Mouse (Mus musculus) myocyte (in vitro differentiated cells): ENCODE results near the gene Gm43738. TPM values are rescaled to one million over a fixed set of nuclear protein-coding genes. Genes with fewer than 3 reads are reported as not detected.
"Not testable (repeated sequence)": the region's sequence is repeated elsewhere in the genome, so short reads cannot be mapped to it uniquely, and the experiment has no call there.

Source experiments
- H3K27me3 ChIP-seq: one replicate; pipeline ENCODE4 v1.6.1; 2011; ENCODE audit not compliant: control insufficient read depth, insufficient read depth, insufficient read length
- H3K36me3 ChIP-seq: one replicate; pipeline ENCODE4 v1.6.1; 2011; ENCODE audit not compliant: control insufficient read depth, insufficient read depth
- H3K4me2 ChIP-seq: one replicate; pipeline ENCODE4 v1.6.1; 2011; ENCODE audit warnings: low read depth, control low read depth
- H3K4me3 ChIP-seq: one replicate; pipeline ENCODE4 v1.5.1; 2011; ENCODE audit warnings: mild to moderate bottlenecking, control low read depth, moderate library complexity
- H3K79me2 ChIP-seq: one replicate; pipeline ENCODE4 v1.6.1; 2011; ENCODE audit not compliant: control insufficient read depth, insufficient read depth
- H3ac ChIP-seq: one replicate; pipeline ENCODE4 v1.6.1; 2011; ENCODE audit not compliant: control insufficient read depth, insufficient read length
- CEBPB ChIP-seq: IDR thresholded peaks from 2 replicates; pipeline ENCODE4 v1.6.1; 2011; ENCODE audit warnings: mild to moderate bottlenecking, moderate library complexity; ENCODE audit not compliant: poor library complexity, insufficient read depth, severe bottlenecking
- E2F4 ChIP-seq: IDR thresholded peaks from one replicate; pipeline ENCODE4 v1.6.1; 2011; ENCODE audit warnings: mild to moderate bottlenecking, control low read depth, moderate library complexity; ENCODE audit not compliant: insufficient read depth
- MAX ChIP-seq: IDR thresholded peaks from one replicate; pipeline ENCODE4 v1.6.1; 2011; ENCODE audit warnings: low read depth, mild to moderate bottlenecking, control low read depth
- MYOD1 ChIP-seq, 3 experiments: IDR thresholded peaks; one replicate each; pipeline ENCODE4 v1.6.1; 2011; ENCODE audit warnings: control low read depth in 2 of 3, low read depth in 2 of 3, mild to moderate bottlenecking in 2 of 3, moderate library complexity in 1 of 3; ENCODE audit not compliant: insufficient read length in 2 of 3, control insufficient read depth in 1 of 3
- MYOG ChIP-seq, 3 experiments: IDR thresholded peaks; one replicate each; pipeline ENCODE4 v1.6.1; 2011; ENCODE audit warnings: control low read depth in 2 of 3, low read depth in 2 of 3, mild to moderate bottlenecking in 2 of 3; ENCODE audit not compliant: insufficient read length in 2 of 3, control insufficient read depth in 1 of 3, insufficient read depth in 1 of 3
- POLR2A ChIP-seq: IDR thresholded peaks from one replicate; pipeline ENCODE4 v1.6.1; 2011; ENCODE audit warnings: low read depth, mild to moderate bottlenecking, control low read depth, moderate library complexity; ENCODE audit not compliant: insufficient read length
- POLR2AphosphoS2 ChIP-seq: IDR thresholded peaks from one replicate; pipeline ENCODE4 v1.6.1; 2011; ENCODE audit warnings: low read depth, control low read depth; ENCODE audit not compliant: insufficient read length
- REST ChIP-seq: IDR thresholded peaks from one replicate; pipeline ENCODE4 v1.6.1; 2011; ENCODE audit warnings: mild to moderate bottlenecking, control low read depth, moderate library complexity; ENCODE audit not compliant: insufficient read depth, insufficient read length
- SRF ChIP-seq: IDR thresholded peaks from one replicate; pipeline ENCODE4 v1.6.1; 2011; ENCODE audit warnings: low read depth; ENCODE audit not compliant: control insufficient read depth, insufficient read length
- TCF12 ChIP-seq: IDR thresholded peaks from one replicate; pipeline ENCODE4 v1.6.1; 2011; ENCODE audit warnings: mild to moderate bottlenecking, control low read depth; ENCODE audit not compliant: poor library complexity, insufficient read depth, severe bottlenecking
- TCF3 ChIP-seq: IDR thresholded peaks from one replicate; pipeline ENCODE4 v1.6.1; 2011; ENCODE audit warnings: low read depth, control low read depth; ENCODE audit not compliant: insufficient read length
- USF1 ChIP-seq: IDR thresholded peaks from one replicate; pipeline ENCODE4 v1.6.1; 2011; ENCODE audit warnings: low read depth, mild to moderate bottlenecking, control low read depth, moderate library complexity
- polyA plus RNA-seq: library from polyadenylated mRNA; unstranded; fragments of >200 nt; fragmentation: generic; extraction: Trizol; gene quantifications from one replicate; pipeline ENCODE4 v1.2.1, GENCODE M21; 2012; ENCODE audit warnings: missing spikeins

Gene Gm43738
- polyA plus RNA-seq, 1 experiment: 0.02 TPM

DNA sequence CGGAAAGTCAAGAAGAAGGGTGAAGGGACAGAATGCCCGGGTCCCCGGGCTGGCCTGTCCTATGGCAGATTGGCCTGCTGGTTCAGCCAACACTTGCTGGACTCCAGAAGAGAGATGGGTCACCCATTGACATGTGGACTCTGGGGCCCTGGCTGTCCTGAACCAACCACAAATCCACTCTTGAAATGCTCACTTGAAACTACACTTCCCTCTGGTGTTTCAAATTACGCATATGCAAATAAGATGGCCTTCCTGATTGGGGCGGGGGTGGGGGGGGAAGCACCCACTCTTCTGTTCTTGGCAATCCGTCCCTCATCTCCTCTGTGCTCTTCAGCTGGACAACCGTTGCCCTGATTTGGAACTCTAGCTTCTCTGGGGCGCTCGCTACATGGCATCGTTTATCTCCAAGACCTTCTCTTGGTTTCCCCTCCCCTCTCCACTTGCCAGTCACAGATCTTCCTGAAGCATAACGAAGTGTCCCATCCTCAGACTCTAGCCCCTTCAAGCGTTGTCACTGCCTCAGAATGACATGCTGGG lies 16.2 kb downstream of the Gm43738 start:
- H3ac ChIP-seq: no peak overlapping the region
- TF ChIP-seq CEBPB (no peak), TCF3 (no peak), MAX (no peak), POLR2AphosphoS2 (no peak), REST (no peak), TCF12 (no peak), MYOD1 (IDR thresholded peaks at IDR 0.05; ENCODE audit: control insufficient read depth in 1 of 3, insufficient read length in 2 of 3, low read depth in 2 of 3) (no peak), MYOG (IDR thresholded peaks at IDR 0.05; ENCODE audit: control insufficient read depth in 1 of 3, insufficient read depth in 1 of 3, insufficient read length in 2 of 3, low read depth in 2 of 3) (no peak), E2F4 (no peak), SRF (no peak), POLR2A (no peak), USF1 (no peak)

DNA sequence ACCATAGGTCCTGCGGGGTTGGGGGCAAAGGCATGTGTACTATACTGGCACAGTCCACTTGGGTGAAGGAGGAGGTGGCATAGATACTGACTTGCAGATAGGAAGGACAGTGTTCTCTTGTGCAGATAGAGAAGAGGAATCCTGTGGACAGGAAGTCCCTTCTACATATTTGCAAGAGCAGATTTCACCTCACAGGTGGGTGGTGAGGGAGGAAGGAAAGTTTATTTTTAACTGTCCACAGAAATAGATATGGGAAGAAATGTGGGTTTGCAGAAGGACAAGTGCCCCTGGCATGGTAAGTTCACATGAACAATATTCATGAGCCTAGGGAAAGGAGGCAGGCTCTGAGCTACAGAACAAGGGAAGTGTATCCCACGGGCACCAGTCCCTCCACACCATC lies 16.8 kb downstream of the Gm43738 start:
- H3K4me2 ChIP-seq: no peak overlapping the region
- no peak overlapping the region for H3ac ChIP-seq
- no peaks in the 10 kb centered on the region for H3K79me2 ChIP-seq
- TF ChIP-seq POLR2AphosphoS2 (no peak), POLR2A (no peak), MYOG (IDR thresholded peaks at IDR 0.05; ENCODE audit: control insufficient read depth in 1 of 3, insufficient read depth in 1 of 3, insufficient read length in 2 of 3, low read depth in 2 of 3) (no peak)
- no peak overlapping the region for H3K4me3 ChIP-seq
- H3K36me3 ChIP-seq: peaks cover 9% of the 10 kb centered on the region
- H3K27me3 ChIP-seq: no peaks in the 10 kb centered on the region

More for the DNA sequence above, 16.2 kb downstream of the Gm43738 start:
- Histone ChIP-seq H3K36me3 (peaks cover 6% of the 10 kb centered on the region), H3K4me2 (no peak overlapping the region), H3K4me3 (no peak overlapping the region), H3K79me2 (no peaks in the 10 kb centered on the region), H3K27me3 (no peaks in the 10 kb centered on the region)

DNA sequence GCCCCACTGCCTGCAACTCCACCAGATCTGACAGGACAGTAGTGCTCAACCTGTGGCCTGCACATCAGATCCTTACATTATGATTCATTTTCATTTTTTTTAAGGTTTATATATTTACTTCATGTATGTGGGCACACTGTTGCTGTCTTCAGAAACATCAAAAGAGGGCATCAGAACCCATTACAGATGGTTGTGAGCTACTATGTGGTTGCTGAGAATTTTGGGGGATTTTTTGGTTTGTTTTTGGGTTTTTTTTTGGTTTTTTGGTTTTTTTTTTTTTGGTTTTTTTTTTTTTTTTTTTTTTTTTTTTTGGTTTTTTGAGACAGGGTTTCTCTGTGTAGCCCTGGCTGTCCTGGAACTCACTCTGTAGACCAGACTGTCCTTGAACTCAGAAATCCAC lies 18.6 kb downstream of the Gm43738 start:
- peaks cover 15% of the 10 kb centered on the region for H3K36me3 ChIP-seq
- not testable (repeated sequence) for H3ac ChIP-seq, H3K79me2 ChIP-seq, H3K4me3 ChIP-seq, H3K27me3 ChIP-seq, H3K4me2 ChIP-seq

DNA sequence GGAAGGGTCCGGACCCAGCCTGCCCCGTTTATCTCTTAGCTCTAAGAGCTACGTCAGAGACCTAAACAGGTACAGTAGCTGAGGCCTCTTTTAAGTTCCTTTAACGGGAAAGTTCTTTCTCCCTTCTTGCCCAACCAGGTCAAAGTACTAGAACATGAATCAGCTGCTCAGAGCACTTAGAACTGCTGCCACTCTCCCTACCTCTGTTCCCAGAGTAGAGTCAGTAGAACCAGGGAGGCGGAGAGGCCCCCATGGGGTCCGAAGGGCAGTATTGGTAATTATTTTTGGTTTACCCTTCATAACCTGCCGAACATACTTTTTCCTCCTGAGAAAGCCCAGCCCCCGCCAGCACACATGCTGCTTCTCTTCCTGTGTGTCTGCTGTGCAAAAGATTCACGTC lies 23.5 kb downstream of the Gm43738 start:
- no peak overlapping the region for H3K4me3 ChIP-seq
- peaks cover 57% of the 10 kb centered on the region for H3K36me3 ChIP-seq
- H3ac ChIP-seq: no peak overlapping the region
- TF ChIP-seq POLR2A (no peak), REST (no peak), MAX (no peak), TCF12 (no peak), USF1 (no peak), TCF3 (no peak), POLR2AphosphoS2 (no peak), CEBPB (no peak), MYOG (IDR thresholded peaks at IDR 0.05; ENCODE audit: control insufficient read depth in 1 of 3, insufficient read depth in 1 of 3, insufficient read length in 2 of 3, low read depth in 2 of 3) (no peak), SRF (no peak), E2F4 (no peak), MYOD1 (IDR thresholded peaks at IDR 0.05; ENCODE audit: control insufficient read depth in 1 of 3, insufficient read length in 2 of 3, low read depth in 2 of 3) (no peak)
- H3K27me3 ChIP-seq: no peaks in the 10 kb centered on the region
- H3K79me2 ChIP-seq: no peaks in the 10 kb centered on the region
- H3K4me2 ChIP-seq: no peak overlapping the region

DNA sequence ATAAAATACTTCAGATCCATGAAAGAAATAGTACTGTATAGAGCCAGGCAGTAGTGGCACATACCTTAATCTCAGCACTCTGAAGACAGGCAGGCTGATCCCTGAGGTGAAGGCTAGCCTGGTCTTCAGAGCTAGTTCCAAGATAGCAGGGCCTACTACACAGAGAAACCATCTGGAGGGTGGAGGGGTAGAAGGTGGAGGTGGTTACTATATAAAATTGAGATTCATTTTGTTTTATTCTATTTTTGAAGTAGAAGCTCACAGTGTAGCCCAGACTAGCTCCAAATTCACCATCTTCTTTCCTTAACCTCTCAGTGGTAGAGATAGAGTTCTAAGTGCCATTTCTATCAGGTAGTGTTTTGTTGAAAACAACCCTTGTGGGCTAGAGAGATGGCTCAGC lies 33.6 kb downstream of the Gm43738 start:
- no peaks in the 10 kb centered on the region for H3K79me2 ChIP-seq
- no peak overlapping the region for H3K4me2 ChIP-seq
- H3K27me3 ChIP-seq: no peaks in the 10 kb centered on the region
- H3ac ChIP-seq: no peak overlapping the region
- no peak overlapping the region for H3K4me3 ChIP-seq
- H3K36me3 ChIP-seq: peaks cover 78% of the 10 kb centered on the region
- TF ChIP-seq POLR2A (no peak), TCF12 (no peak), MYOG (IDR thresholded peaks at IDR 0.05; ENCODE audit: control insufficient read depth in 1 of 3, insufficient read depth in 1 of 3, insufficient read length in 2 of 3, low read depth in 2 of 3) (no peak), TCF3 (no peak), E2F4 (no peak), MYOD1 (IDR thresholded peaks at IDR 0.05; ENCODE audit: control insufficient read depth in 1 of 3, insufficient read length in 2 of 3, low read depth in 2 of 3) (no peak), POLR2AphosphoS2 (no peak), SRF (no peak), MAX (no peak), USF1 (no peak), CEBPB (no peak), REST (no peak)
